Mouse (Mus musculus) spleen, adult 10 weeks (tissue): ENCODE measurements around the gene Eapp. TPM values are rescaled to one million over a fixed set of nuclear protein-coding genes. Genes with fewer than 3 reads are reported as not detected.

Experiments
- polyA plus RNA-seq: library from polyadenylated mRNA; stranded (reverse); fragments of 350-450 nt; fragmentation: Illumina TruSeq; extraction: RNeasy Lipid Tissue Mini Kit (QIAGEN cat#74804); gene quantifications from one replicate; pipeline ENCODE4 v1.2.3, GENCODE M21; 2015; ENCODE audit warnings: low replicate concordance; ENCODE audit not compliant: insufficient read depth

The Eapp gene
- polyA plus RNA-seq = 64.4 TPM

DNA sequence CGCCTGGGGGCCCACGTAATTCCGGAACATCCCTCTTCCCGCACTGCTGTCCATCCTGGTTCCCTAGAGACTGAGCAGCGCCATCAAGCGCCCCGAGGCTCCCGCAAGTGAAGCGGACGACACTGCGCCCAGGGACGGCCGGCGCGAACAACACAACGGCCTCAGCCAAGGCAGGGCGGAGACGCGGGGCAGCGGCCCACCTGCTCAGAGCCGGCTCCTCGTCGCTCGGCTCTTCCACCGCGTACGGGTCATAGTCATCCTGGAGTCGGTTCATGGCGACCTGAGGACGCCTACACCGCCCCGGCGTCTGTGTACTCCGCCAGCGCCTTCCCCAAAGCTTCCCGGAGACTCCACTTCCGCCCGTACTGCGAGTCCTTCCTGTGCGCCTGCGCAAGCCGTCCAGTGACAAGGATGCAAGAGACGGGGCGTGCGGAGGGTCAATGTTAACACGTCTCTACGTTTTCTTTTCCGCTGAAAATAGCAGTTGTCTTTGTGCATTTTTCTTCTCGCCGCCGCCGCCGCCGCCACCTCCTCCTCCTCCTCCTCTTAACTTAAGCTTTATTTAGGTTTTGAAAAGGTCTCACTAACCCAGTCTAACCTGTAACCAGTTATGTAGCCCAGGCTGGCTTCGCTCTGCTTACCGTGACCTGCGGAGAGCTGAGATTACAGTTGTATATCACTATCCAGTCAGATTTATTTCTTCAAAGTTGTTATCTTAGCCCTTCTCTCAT, at the start of gene Eapp:
Gene Eapp (minus strand): TSS at position 387 of the 731 bp plus-strand sequence.

DNA sequence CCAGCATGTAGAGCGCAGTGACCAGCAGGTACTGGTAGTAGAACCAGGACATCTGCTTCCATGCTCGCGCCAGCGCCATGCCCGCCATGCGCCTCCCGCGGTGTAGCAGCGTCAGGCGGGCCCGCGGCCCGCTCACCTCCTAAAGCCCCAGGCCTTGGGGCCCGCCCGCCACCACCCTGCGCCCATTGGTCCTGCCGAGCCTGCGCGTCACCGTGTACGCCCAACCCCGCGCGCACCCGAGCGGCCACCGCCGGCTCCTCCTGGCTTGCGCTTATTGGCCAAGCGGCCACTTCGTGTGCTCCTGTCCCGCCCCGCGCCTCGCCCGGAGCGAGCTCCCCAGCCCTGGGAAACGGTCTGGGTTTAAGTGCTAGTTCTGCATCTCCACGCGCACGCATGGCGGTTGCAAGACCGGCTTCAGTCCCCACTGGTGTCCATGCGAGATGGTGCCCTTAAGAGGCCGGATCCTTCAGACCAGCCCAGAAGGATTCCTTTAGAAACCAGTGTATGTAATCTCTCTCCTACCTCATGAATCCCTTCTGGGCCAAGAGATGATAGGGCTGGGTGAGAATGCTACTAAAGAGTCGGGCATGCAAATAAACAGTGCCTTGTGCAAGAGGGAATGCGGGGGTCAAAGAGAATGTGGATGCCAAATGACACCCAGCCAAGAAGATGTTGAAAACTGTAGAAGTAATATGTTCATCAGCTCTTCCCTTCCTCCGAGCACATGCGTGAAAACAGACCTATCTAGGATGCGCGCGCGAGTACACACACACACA, 39.1 kb downstream of the Eapp start, which contains the start of gene Sptssa:
Gene Sptssa (minus strand): TSS at position 178 of the 776 bp plus-strand sequence.

Other genes starting within 250 kb of the Eapp start
- 120 TPM for gene Sptssa, start 39.3 kb downstream of the Eapp start, polyA plus RNA-seq
- 95.2 TPM for gene Snx6, start 99.8 kb upstream of the Eapp start, polyA plus RNA-seq
- 65.1 TPM for gene Cfl2, start 167.0 kb upstream of the Eapp start, polyA plus RNA-seq